Mouse (Mus musculus): ENCODE measurements around the gene Aifm2.

DNA sequence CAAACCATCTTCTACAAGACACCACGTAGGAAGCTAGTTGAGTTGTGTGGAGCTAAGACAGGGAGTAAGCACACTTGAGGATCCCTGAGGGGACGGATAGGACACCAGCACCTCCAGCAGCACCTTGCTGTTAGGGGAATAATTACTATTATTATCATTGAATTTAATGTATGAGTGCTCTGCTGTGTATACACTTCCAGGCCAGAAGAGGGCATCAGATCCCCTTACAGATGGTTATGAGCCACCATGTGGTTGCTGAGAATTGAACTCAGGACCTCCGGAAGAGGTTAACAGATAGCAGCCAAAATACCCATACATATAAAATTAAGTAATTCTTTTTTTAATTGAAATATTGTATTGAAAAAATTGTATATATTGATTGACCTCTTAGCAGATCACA, 44.3 kb upstream of the Aifm2 start:
- TF ChIP-seq POLR2A (IDR thresholded peaks at IDR 0.05; ENCODE audit: insufficient read length, low read depth), result no peak
- no peak for TF ChIP-seq POLR2AphosphoS2 (IDR thresholded peaks at IDR 0.05; ENCODE audit: insufficient read length, low read depth)
- no peak for TF ChIP-seq E2F4 (IDR thresholded peaks at IDR 0.05; ENCODE audit: insufficient read depth)
- no peak for TF ChIP-seq REST (IDR thresholded peaks at IDR 0.05; ENCODE audit: insufficient read depth, insufficient read length)
- no peak for TF ChIP-seq MAX (IDR thresholded peaks at IDR 0.05; ENCODE audit: low read depth)
- no peak for TF ChIP-seq MYOD1 (IDR thresholded peaks at IDR 0.05; ENCODE audit: control insufficient read depth in 1 of 3, insufficient read length in 2 of 3, low read depth in 2 of 3)
- TF ChIP-seq TCF3 (IDR thresholded peaks at IDR 0.05; ENCODE audit: insufficient read length, low read depth), result no peak
